Mouse (Mus musculus): ENCODE results near the gene AB124611.
A peak's percentile ranks its signal among the peaks of the same experiment; 100 is the strongest.
"Not testable (repeated sequence)": the region's sequence is repeated elsewhere in the genome, so short reads cannot be mapped to it uniquely, and the experiment has no call there.

The AB124611 gene

GRCm38 (mm10) chr9:21525937-21526633, at the start of gene AB124611:
Gene AB124611 (plus strand): TSS chr9:21526176.
- DNase-seq (ENCODE audit: low spot score in 2 of 2) = no peak

DNA sequence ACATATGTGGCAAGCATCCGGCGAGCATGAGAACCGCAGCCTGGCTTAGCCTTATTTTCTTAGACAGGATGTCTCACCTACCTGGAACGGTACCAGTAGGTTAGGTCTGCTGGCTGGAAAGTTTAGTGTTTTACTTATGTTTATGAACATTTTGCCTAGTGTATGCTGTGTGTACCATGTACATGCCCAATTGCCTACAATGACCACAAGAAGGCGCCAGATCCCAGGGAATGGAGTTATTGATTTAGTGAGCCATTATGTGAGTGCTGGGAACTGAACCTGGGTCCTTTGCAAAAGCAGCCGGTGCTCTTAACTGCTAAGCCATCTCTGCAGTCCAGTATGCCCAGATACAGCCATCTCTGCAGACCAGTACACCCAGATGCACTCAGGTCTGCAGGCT, 48.3 kb upstream of the AB124611 start:
- DNase-seq (ENCODE audit: low spot score in 2 of 2) = no peak

DNA sequence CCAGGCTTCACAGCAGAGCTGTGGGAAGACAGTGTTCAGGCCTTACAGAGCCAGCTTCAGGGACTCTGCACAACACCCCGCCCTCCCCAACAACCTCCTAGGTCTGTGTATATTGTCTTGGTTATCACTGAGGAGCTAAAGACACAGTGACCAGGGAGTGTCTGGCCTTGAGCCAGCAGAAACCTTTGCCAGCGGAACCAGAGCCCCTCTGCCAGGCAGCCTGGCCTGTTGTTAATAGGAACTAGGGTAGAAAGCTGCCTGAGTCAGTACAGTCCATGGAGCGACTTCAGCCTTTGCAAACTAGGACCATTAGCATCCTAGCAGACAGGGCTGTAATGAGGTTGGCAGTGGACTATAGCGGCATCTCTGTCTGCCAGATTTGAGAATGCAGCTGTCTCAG, 41.9 kb upstream of the AB124611 start:
- DNase-seq (ENCODE audit: low spot score in 2 of 2) = no peak

- DNase-seq (ENCODE audit: low spot score in 2 of 2) = not testable (repeated sequence)
Measured at GRCm38 (mm10) chr9:21488246-21488645, 37.7 kb upstream of the AB124611 start.

GRCm38 (mm10) chr9:21490696-21491095, 35.3 kb upstream of the AB124611 start:
- no peak for DNase-seq (ENCODE audit: low spot score in 2 of 2)

DNA sequence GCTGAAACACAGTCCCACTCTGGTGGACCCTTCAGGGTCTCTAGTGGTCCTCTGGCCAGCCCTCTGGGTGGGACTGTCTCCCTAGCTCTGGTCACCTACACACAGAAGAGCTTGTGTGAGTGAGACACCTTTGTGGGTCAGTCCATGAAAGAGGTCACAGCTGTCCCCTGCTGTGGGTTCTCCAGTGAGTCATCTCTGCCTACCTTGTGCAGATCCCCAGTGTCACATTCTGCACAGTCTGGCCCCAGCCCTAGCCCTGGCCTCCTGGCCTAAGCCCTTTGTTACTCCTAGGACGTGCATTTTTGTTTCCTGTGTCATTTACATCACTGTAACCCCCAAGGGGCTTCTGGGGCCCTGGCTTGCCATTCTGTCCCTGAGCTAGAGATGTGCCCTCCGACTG, 32.1 kb upstream of the AB124611 start:
- no peak for DNase-seq (ENCODE audit: low spot score in 2 of 2)

GRCm38 (mm10) chr9:21494726-21495125, 31.2 kb upstream of the AB124611 start:
- peak in 1 of 2 experiments; percentile 47 for DNase-seq (ENCODE audit: low spot score in 2 of 2)

DNA sequence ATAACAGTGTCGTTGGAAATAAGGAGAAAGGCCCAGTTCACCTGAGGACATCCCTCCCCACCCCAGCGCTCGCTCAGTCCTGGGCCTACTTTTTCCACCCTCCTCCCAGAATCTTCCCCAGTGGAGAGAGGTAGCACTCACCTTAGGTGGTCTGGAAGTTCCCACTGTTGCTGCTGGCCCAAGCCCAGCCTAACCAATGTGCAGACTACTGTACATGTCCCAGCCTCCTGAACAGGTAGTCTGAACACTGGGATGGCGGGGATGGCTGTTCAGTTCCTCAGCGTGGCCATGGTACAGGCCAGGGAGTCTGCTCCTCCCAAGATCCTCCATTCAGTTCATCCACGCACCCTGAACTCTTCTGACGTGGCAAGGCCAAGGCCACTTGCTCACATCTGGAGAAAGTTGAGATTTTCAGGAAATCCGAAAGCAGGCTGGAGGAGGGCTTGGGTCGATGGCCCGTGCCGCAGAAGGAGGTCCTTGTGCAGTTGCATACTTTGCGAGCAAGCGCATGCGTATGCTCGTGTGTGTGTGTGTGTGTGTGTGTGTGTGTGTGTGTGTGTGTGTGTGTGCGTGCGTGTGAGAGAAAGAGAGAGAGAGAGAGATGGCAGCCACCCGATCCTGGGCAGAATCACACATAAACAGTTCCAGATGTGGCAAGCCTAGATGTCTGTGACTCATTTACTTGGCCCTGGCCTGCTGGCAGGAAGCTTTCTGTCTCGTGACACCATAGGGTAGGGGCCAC, 29.5 kb upstream of the AB124611 start:
- DNase-seq (ENCODE audit: low spot score in 2 of 2) = no peak

GRCm38 (mm10) chr9:21497050-21497542, 28.9 kb upstream of the AB124611 start:
- DNase-seq (ENCODE audit: low spot score in 2 of 2) = peak in 1 of 2 experiments; percentile 16

- DNase-seq (ENCODE audit: low spot score in 2 of 2) = no peak
Measured at GRCm38 (mm10) chr9:21497664-21498063, 28.3 kb upstream of the AB124611 start.

DNA sequence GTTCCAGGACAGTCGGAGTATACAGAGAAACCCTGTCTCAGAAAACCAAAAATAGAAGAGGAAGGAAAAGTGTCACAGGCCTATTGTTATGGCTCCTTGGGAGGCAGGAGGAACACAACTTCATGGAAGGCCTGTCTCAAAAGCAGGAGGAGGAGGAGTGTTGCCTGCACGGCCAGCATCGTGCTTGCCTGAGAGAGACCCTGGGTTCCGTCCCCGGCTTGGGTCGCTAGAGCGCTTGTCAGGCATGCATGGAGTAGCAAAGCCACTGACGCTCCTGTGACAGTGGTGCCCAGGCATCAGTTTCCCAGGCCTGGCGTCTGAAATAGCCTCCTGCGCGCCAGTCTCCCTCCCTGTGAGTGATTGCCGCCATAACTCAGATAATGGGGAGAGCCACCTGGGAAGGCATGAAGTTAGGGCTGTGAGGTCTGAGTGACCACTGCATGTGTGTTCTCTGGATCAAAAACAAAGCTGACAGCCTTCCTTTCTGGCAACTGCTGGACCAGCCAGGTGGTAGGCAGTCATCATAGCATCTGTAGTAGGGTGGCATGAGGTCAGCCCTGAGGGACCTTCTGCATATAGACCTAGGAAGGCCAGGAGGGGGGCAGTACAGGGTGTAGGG, 27.6 kb upstream of the AB124611 start:
- no peak for DNase-seq (ENCODE audit: low spot score in 2 of 2)

DNA sequence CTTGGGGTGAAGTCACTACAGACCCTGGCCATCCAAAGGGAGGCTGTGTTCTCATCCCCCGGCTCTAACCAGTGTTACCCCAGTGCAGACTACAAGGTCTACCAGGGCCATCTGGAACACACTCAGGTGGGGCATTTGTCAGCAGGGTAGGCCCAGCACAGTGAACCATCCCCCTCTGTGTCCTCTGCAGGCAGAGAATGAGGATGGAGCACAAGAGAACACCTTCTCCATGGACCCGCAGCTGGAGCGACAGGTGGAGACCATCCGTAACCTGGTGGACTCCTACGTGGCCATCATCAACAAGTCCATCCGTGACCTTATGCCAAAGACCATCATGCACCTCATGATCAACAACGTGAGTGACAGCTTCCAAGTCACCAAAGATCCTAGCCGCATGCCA, 22.6 kb upstream of the AB124611 start:
- no peak for DNase-seq (ENCODE audit: low spot score in 2 of 2)

- DNase-seq (ENCODE audit: low spot score in 2 of 2) = no peak
Measured at GRCm38 (mm10) chr9:21505767-21506166, 20.2 kb upstream of the AB124611 start.

DNA sequence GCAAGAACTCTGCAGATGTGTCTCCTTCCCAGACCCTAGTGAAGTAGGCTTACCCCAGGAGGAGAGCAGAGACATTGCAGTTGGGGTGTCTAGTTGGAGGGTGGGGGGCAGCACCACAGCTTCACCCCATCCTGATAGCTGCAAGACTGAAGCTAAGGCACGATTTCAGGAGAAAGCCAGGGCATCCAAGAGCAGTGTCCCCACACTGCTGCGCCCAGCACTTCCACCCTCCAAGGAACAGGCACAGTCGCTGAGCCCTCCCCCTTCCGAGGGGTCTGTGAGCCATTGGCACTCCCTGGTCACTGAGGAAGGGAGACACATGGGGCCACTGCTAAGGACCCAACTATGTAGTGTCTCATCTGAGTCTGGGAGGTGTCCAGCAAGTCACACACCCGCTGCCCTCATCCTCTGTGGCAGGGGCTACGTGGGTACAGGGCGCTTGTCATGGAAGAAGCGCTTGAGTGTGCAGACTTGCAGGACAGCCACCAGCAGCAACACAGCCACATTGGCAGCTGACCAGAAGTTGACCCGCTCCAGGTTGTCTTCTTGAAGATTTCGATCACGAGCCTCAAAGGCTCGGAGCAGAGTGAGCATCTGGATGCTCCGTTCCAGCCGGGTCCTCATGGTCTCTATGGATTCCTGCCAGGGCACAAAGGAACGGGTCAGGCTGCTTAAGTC, 18.1 kb upstream of the AB124611 start:
- DNase-seq (ENCODE audit: low spot score in 2 of 2) = no peak

- peak in 1 of 2 experiments; percentile 19 for DNase-seq (ENCODE audit: low spot score in 2 of 2)
Measured at GRCm38 (mm10) chr9:21508871-21509404, 17.0 kb upstream of the AB124611 start.

DNA sequence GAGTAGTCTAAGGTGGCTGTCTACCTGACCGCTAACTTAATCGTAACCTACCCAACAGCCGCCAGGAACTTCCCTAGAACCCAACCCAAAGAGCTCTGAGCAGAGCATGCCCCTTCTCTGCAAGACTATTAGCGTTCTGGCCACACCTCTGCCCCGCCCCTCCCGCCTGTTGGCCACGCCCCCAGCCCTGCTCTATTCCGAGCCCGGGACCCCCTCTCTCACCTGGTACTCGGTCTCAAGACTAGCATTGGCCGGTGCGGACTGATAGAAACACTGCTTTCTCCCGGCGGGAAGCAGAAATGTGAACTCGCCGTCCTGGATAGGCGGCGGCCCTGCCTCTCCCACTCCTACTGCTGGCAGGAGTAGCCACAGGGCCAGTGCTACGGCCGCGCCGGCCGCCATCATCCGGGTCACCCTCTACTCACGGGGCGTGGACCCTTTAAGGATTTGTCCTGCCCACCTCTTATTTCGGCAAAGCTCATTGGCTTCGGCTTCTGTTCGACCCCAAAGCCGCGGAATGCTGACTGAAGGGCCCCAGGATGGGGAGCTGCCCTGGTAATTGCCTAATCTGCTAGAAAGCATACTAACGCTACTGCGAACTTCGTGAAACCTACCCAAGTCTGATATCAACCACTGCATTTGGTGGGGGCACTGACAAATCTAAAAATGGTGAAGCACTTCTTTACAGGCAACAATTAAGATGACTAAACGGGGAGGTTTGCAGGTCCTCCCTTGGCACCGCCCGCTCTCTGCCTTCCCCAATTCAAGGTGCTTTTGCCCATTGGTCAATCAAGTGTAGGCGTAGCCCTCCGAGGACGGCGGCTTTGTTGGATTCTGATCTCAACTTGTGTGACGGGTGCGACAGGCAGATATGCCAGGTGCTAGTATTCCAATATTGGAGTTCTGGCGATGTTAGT, 15.9 kb upstream of the AB124611 start, which contains the start of gene Tmed1:
Gene Tmed1 (minus strand): TSS at position 481 of the 917 bp plus-strand sequence.
- DNase-seq (ENCODE audit: low spot score in 2 of 2) = peak; percentile 95

DNA sequence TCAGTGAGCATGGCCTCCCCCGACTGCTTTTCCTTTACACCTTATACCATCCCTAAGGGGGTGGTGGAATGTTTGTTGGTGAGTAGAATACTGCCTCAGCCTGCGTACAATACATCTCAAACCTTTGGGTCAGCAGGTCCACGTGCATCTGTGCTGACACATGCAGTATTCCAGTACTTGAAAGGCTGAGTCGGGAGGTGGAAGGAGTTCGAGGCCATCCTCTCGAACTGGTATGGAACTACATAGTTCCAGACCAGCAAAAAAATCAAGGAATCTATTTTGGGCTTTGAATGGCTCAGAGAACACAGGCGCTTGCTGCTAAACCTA, 15.3 kb upstream of the AB124611 start:
- no peak for DNase-seq (ENCODE audit: low spot score in 2 of 2)

- no peak for DNase-seq (ENCODE audit: low spot score in 2 of 2)
Measured at GRCm38 (mm10) chr9:21511052-21511451, 14.9 kb upstream of the AB124611 start.

DNA sequence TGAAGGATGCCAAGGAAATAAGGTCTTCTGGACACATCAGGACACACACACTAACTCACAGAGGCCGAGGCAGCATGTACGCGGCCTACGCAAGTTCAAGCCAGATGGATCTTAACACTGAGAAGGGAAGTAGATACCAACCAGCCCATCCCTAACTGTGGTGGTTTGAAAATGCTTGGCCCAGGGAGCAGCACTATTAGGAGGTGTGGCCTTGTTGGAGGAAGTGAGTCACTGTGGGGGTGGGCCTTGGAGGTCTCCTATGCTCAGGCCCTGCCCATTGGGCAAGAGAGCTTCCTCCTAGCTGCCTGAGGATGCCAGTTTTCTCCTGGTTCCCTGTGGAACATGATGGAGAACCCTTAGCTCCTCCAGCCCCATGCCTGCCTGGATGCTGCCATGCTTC, 12.5 kb upstream of the AB124611 start:
- DNase-seq (ENCODE audit: low spot score in 2 of 2) = no peak

- no peak for DNase-seq (ENCODE audit: low spot score in 2 of 2)
Measured at GRCm38 (mm10) chr9:21517947-21518495, 8.0 kb upstream of the AB124611 start.
